Mouse (Mus musculus) intestine, embryonic 14.5 days (tissue): ENCODE measurements around the gene Sox15. TPM values are rescaled to one million over a fixed set of nuclear protein-coding genes. Genes with fewer than 3 reads are reported as not detected.

Experiments
- ATAC-seq: fragments of 200-750 bp; cut with Nextera tagmentation; replicated peaks from 2 replicates; pipeline ENCODE4 v1.8.0; 2017; ENCODE audit warnings: low read depth, moderate number of reproducible peaks, moderate TSS enrichment, moderate library complexity; ENCODE audit not compliant: low FRiP score, low TSS enrichment
- DNase-seq: peaks from one replicate; pipeline ENCODE4 v3.0.0-alpha.2; 2018; ENCODE audit warnings: low spot score
- H3K27ac ChIP-seq: fragments of 300-500 bp; sonication (generic); 2 replicates; pipeline ENCODE4 v1.5.1; 2014; ENCODE audit warnings: low read depth, mild to moderate bottlenecking, control low read depth
- H3K27me3 ChIP-seq: fragments of 300-500 bp; sonication (generic); replicated peaks from 2 replicates; pipeline ENCODE4 v1.6.1; 2014; ENCODE audit warnings: low read length, control low read depth; ENCODE audit not compliant: control insufficient read depth, insufficient read depth
- H3K36me3 ChIP-seq: fragments of 300-500 bp; sonication (generic); 2 replicates; pipeline ENCODE4 v1.6.1; 2014; ENCODE audit warnings: low read length, control low read depth; ENCODE audit not compliant: control insufficient read depth, insufficient read depth
- H3K4me1 ChIP-seq: fragments of 300-500 bp; sonication (generic); replicated peaks from 2 replicates; pipeline ENCODE4 v1.6.1; 2014; ENCODE audit warnings: low read length, control low read depth, mixed read lengths; ENCODE audit not compliant: control insufficient read depth, insufficient read depth
- H3K4me2 ChIP-seq: fragments of 300-500 bp; sonication (generic); 2 replicates; pipeline ENCODE4 v1.6.1; 2014; ENCODE audit warnings: low read length
- H3K4me3 ChIP-seq: fragments of 300-500 bp; sonication (generic); 2 replicates; pipeline ENCODE4 v1.5.1; 2014; ENCODE audit warnings: low read depth, low read length, control low read depth, mixed read lengths
- H3K9ac ChIP-seq: fragments of 300-500 bp; sonication (generic); 2 replicates; pipeline ENCODE4 v1.6.1; 2014; ENCODE audit warnings: mild to moderate bottlenecking, low read length
- H3K9me3 ChIP-seq: fragments of 300-500 bp; sonication (generic); 2 replicates; pipeline ENCODE4 v1.6.1; 2016; ENCODE audit warnings: low read length, control low read depth; ENCODE audit not compliant: control insufficient read depth
- WGBS: fragments of 180-500 bp; shearing (Covaris S2); extraction: QIAGEN DNeasy Blood & Tissue Kit; methylation state at CpG from one replicate; pipeline ENCODE4 v1.1.7; 2014; 5-methylcytosine and 5-hydroxymethylcytosine counted together
- polyA plus RNA-seq: library from polyadenylated mRNA; unstranded; fragments of >200 nt; fragmentation: Nextera tagmentation; extraction: Ambion mirVana; gene quantifications from 2 replicates; pipeline ENCODE4 v1.2.1, GENCODE M21; 2014

Sox15 gene
- polyA plus RNA-seq, 1 experiment from 2014 or later, result 0.35 TPM

DNA sequence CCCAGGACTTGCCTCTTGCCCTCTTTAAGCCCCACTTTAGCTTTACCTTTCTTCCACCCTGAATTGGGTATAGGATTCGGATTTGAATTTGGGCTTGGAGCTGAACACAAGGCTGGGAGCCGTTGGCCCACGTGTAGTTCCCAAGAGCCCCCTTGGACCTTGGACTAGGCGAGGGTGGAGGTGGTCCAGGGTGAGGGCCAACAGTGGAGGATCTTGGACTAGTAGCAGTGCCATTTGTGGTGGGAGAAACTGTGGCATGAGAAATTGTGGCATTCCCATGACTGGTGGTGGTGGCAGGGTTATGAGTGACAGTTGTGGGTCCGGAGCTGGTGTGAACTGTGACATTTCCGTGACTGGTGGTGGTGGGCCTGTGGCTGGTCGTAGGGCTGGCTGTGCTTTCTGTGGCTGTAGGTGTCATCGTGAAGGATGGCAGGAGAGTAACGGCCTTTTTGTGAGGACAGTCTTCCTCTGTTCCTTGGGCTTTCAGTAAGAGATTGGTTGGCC lies 10.4 kb downstream of the Sox15 start:
- H3K4me1 ChIP-seq, result peaks cover 15% of the 10 kb centered on the region
- H3K27ac ChIP-seq, result peak overlapping the region; percentile 38
- 78% methylated on average over 9 of the region's 9 CpGs for WGBS
- no peak for ATAC-seq
- no peaks in the 10 kb centered on the region for H3K9me3 ChIP-seq
- no peak for DNase-seq
- no peaks in the 10 kb centered on the region for H3K27me3 ChIP-seq
- H3K4me3 ChIP-seq, result no peak overlapping the region
- no peak overlapping the region for H3K9ac ChIP-seq
- peaks cover 69% of the 10 kb centered on the region for H3K36me3 ChIP-seq
- H3K4me2 ChIP-seq, result no peak overlapping the region

DNA sequence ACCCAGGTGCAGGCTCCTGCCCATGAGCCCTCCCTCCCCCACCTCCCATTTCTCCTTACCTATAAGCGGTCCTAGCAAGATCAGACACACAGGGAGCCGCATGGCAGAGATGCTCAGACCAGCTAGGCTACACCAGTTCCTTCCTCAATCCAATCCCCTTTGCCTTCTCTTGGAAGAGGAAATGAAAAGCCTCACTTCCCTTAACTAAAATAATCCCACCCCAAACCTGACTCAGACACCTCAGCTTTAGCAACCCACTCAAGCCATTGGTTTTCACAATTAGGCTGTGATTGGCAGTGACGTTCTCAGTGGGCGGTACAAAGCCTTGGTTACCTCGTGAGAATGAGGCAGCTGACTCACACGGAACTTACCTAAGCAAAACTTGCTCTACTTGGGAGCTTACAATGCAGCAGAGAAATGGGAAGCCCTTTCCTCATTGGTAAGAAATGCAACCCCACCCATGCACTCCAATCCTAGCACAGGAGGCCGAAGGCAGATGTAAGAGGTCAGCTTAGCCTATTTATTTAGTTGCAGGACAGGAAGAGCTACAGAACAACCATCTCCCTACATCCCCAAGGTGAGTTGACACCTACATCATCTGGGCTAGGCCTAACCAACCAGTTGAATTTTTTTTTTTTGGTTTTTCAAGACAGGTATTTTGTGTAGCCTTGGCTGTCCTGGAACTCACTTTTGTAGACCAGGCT lies 11.0 kb downstream of the Sox15 start, which contains the start of gene Cd68:
Gene Cd68, minus strand, starts transcription at position 193 of the 704 bp plus-strand sequence.
- no peak for ATAC-seq
- H3K27ac ChIP-seq, result peak within 1 kb of the TSS; percentile 38

DNA sequence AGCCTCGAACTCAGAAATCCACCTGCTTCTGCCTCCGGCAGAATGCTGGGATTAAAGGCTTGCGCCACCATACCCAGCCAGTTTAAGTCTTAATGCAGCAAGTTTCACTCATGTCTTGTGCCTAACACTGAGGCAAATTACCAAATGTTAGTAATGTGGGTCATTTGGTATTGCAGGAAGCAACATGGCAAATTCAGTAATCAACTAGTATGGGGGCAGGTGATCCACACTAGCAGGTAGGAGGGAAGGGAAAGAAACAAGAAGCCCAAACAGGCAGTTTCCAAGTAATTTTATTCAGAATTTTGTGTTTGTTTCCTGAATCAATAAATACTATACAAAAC lies 11.5 kb downstream of the Sox15 start:
- Histone ChIP-seq H3K36me3 (peaks cover 73% of the 10 kb centered on the region), H3K4me1 (peaks cover 11% of the 10 kb centered on the region), H3K27ac (no peak overlapping the region), H3K27me3 (no peaks in the 10 kb centered on the region), H3K4me2 (no peak overlapping the region), H3K9ac (no peak overlapping the region), H3K9me3 (no peaks in the 10 kb centered on the region), H3K4me3 (no peak overlapping the region)
- 86% methylated on average over 3 of the region's 3 CpGs for WGBS
- DNase-seq (no peak), ATAC-seq (no peak)

More for the DNA sequence above, 11.0 kb downstream of the Sox15 start, which contains the start of gene Cd68:
- Histone ChIP-seq H3K4me1 (peaks cover 15% of the 10 kb centered on the region), H3K4me2 (no peak within 1 kb of the TSS), H3K9me3 (no peaks in the 10 kb centered on the region), H3K36me3 (peaks cover 73% of the 10 kb centered on the region), H3K27me3 (no peaks in the 10 kb centered on the region), H3K4me3 (no peak within 1 kb of the TSS), H3K9ac (no peak within 1 kb of the TSS)
- 32% methylated on average over 7 of the region's 7 CpGs for WGBS
- no peak for DNase-seq

DNA sequence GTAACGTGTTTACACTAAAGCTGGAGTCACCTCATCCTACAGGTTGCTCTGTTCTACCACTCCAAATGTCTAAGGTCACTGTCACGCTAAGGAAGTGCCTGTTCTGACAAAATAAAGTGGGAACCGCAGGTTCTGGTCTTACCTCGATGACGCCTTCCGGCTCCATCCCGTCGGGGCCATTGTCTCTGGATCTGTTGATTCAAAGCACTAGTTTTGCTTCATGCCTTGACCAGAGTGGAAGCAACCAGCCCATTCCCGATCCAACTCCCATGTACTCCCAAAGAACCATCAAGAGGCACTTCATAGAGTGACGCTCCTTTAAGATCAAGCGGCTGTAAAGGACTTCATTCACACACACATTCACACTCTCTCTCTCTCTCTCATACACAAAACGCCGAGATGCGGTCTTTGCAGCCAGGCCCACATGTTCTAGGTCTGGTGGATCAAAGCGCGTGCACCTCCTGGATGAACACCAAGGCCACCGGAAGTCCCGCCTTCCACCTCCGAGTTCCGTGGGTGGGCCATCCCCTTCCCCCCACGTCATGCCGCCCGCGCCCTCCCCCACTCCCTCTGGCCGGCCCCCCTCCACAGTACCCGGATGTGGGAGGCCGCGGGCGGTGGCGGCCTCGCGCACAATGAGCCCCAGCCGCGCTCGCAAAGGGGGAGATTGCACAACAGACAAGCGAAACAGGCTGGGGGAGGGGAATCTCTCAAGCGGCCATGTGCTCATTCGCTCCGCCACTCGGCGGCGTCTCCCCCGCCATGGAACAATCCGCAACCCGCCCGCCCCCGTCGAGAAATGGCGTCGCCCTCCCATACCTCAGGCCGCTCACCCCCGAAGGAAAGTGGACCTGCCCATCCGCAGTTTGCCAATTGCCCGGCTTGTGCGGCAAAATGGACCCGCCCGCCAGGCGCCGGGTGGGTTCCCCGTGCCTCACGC lies 15.9 kb downstream of the Sox15 start:
- Histone ChIP-seq H3K36me3 (peaks cover 75% of the 10 kb centered on the region), H3K4me3 (peak overlapping the region; percentile 56), H3K4me1 (peaks cover 10% of the 10 kb centered on the region; the same call in 1 of the 2 replicates), H3K9ac (peak overlapping the region; percentile 100), H3K27me3 (no peaks in the 10 kb centered on the region), H3K4me2 (peak overlapping the region; percentile 76), H3K27ac (peak overlapping the region; percentile 97), H3K9me3 (no peaks in the 10 kb centered on the region)
- ATAC-seq (peak; percentile 68), DNase-seq (peak; percentile 96)
- 1% methylated on average over 57 of the region's 61 CpGs for WGBS

DNA sequence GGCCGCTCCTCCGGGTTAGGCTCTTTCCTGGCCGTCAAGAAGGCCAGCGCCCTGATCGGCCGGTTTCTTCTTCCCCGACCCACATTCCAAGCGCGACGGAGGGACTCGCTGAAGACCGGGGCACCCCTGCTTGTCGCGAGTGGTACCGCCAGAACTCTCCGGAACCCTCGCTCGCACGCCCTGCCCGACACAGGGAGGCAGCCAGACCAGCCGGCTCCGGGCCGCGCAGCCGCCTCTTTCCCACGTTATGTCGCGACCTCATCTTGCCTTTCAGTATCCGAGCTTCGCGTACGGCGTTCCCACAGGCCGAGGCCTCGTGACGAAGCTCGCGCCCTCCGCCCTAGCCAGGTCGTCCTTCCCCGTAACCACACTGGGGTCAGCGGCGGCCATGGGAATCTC lies 16.6 kb downstream of the Sox15 start:
- H3K36me3 ChIP-seq, result peaks cover 75% of the 10 kb centered on the region
- peak overlapping the region; percentile 100 for H3K9ac ChIP-seq
- H3K4me1 ChIP-seq, result peaks cover 10% of the 10 kb centered on the region; the same call in 1 of the 2 replicates
- ATAC-seq (peak; percentile 1), DNase-seq (no peak)
- 0% methylated on average over 42 of the region's 43 CpGs for WGBS
- peak overlapping the region; percentile 56 for H3K4me3 ChIP-seq
- peak overlapping the region; percentile 76 for H3K4me2 ChIP-seq
- H3K9me3 ChIP-seq, result no peaks in the 10 kb centered on the region
- peak overlapping the region; percentile 97 for H3K27ac ChIP-seq
- H3K27me3 ChIP-seq, result no peaks in the 10 kb centered on the region

DNA sequence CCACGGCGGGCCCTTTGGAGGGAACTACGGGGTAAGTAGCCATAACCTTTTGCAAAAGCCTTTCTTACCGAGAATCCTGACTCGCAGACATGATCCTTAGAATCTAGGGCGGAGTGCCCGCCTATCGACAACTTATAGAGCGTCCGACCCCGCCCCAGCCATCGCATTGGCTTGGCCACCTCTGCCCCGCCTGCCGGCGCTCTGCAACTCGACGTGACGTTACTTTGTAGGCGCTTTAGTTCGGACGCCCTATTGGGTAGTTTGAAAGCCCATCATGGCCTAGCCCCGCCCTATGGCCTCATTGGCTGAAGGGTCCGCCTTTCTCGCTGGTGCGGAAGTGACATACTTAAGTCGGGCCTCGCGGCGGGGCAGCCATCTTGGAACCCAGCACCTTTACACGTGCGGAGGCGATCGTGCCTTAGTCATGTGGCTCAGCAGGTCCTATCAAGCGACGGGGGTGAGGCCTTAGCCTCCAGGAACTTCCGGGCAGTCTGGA lies 17.1 kb downstream of the Sox15 start, which contains the start of gene Eif4a1:
Gene Eif4a1, minus strand, starts transcription at position 213 of the 496 bp plus-strand sequence.
- H3K4me1 ChIP-seq, result peaks cover 10% of the 10 kb centered on the region; the same call in 1 of the 2 replicates
- peak within 1 kb of the TSS; percentile 97 for H3K27ac ChIP-seq
- under 1% methylated on average over 36 of the region's 36 CpGs for WGBS
- H3K4me3 ChIP-seq, result peak within 1 kb of the TSS; percentile 56
- peaks cover 77% of the 10 kb centered on the region for H3K36me3 ChIP-seq
- no peaks in the 10 kb centered on the region for H3K27me3 ChIP-seq
- H3K9ac ChIP-seq, result peak within 1 kb of the TSS; percentile 100
- ATAC-seq (peak; percentile 97), DNase-seq (peak; percentile 99)
- peak within 1 kb of the TSS; percentile 76 for H3K4me2 ChIP-seq
- no peaks in the 10 kb centered on the region for H3K9me3 ChIP-seq

DNA sequence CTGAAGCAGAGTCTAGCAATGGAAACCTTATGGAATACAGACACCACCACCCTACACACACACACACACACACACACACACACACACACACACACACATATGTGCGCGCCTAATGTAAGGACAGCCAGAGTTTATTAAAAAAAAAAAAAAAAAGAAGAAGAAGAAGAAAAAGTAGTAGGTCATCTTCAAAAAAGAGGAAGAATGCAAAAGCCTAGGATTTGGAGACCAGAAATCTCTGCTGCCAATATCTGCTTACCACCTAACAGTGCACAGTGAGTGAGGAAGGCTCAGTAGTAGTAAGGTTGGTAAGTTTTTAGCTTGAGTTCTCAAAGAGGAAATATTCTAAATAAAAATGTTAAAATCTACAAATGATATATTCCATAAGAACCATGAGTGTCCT lies 24.0 kb downstream of the Sox15 start:
- ATAC-seq (no peak), DNase-seq (no peak)
- H3K4me2 ChIP-seq, result no peak overlapping the region
- H3K4me1 ChIP-seq, result peaks cover 22% of the 10 kb centered on the region
- H3K9me3 ChIP-seq, result no peaks in the 10 kb centered on the region
- no peak overlapping the region for H3K9ac ChIP-seq
- 85% methylated on average over 2 of the region's 2 CpGs for whole genome bisulfite sequencing
- peaks cover 56% of the 10 kb centered on the region for H3K36me3 ChIP-seq
- H3K27ac ChIP-seq, result no peak overlapping the region
- H3K4me3 ChIP-seq, result no peak overlapping the region
- no peaks in the 10 kb centered on the region for H3K27me3 ChIP-seq

DNA sequence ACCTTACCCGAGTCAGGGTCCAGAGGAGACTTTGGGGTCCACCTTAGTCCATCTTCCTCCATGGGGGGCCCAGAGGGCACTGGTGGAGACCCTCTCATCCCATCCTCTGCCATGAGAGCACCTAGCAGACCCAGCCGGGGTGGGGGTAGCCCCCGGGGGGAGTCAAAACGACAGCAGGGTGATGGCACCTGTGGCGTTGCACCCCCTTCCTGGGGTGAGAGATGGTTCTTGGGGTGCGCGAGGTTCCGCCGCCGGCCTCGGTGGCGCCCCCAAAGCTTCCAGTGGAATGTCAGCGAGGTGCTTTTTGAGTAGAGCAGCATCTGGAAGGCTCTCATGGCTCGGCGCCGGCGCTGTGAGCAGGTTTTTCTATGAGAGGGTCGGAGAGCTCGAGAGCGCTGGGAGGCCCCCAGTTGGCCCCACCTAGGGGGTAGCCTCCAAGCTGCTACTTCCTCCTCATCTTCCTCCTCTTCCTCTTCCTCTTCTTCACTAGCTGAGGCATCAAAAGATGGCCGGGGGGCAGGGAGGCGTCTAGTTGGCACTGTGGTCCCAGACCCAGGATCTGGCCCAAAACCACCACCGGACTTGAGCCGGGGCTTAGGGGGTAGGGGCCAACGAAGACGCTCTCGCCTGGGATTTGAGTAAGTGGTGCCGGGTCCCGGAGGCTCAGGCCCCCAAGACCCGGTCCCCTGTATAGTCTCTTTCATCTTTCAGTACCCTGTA lies 25.2 kb downstream of the Sox15 start:
- Histone ChIP-seq H3K4me1 (peaks cover 22% of the 10 kb centered on the region), H3K4me2 (peak overlapping the region; percentile 92), H3K9me3 (no peaks in the 10 kb centered on the region), H3K27ac (no peak overlapping the region), H3K9ac (peak overlapping the region; percentile 78), H3K27me3 (no peaks in the 10 kb centered on the region), H3K36me3 (peaks cover 44% of the 10 kb centered on the region), H3K4me3 (peak overlapping the region; percentile 86)
- DNase-seq (no peak), ATAC-seq (no peak)
- WGBS, result 89% methylated on average over 30 of the region's 30 CpGs
